Mouse (Mus musculus): ENCODE data around the gene Phf7. TPM values are rescaled to one million over a fixed set of nuclear protein-coding genes. Genes with fewer than 3 reads are reported as not detected.

Phf7 gene
- total RNA-seq, 2 experiments from 2014 or later, result 3.3 to 4.3 TPM

DNA sequence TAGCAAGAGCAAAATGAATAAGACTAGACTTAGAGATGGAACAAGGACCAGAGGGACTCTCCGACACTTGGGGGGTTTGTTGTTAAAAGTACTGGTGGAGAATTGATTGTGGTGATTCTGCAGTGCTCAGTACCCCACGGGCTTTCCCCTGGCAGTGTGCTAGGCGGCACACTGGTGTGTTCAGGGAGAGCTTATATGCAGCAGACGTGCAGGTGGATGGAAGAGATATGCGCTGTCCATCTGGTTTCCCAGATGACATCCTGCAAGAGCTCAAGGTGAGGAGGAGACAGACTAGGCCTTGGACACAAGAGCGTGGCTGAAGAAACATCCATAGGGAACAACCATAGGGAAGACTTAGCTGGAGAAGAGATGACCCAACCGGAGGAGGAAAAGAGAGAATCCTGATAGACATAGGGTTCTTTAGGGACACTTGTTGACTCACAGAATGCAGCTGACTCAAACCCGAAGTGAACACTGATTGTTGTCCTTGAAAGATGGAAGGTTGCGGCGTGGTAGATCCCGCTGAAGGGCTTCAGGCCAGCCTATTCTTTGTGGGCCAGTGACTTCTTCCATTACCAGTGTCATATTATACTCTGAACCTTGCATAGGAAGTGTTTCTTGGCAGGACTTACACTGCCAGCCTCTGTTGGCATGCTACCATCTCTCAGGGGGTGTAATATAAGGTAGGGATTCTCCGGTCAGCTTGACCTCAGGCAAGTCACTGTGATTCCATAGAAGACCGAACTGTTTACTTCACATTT, 43.9 kb downstream of the Phf7 start:
- peak overlapping the region; percentile 91 for H3K27ac ChIP-seq
- DNase-seq (ENCODE audit: extremely low spot score in 1 of 2, low spot score in 2 of 2), result no peak
- peak overlapping the region; percentile 84 for H3K4me3 ChIP-seq
- intact Hi-C loops (cut with DNase I), result loop anchor here (2.0 kb wide), 1 partner anchor 44 kb away; the partner anchor contains the start of genes Bap1 and Phf7
- TF ChIP-seq CTCF (IDR thresholded peaks at IDR 0.05), result no peak

DNA sequence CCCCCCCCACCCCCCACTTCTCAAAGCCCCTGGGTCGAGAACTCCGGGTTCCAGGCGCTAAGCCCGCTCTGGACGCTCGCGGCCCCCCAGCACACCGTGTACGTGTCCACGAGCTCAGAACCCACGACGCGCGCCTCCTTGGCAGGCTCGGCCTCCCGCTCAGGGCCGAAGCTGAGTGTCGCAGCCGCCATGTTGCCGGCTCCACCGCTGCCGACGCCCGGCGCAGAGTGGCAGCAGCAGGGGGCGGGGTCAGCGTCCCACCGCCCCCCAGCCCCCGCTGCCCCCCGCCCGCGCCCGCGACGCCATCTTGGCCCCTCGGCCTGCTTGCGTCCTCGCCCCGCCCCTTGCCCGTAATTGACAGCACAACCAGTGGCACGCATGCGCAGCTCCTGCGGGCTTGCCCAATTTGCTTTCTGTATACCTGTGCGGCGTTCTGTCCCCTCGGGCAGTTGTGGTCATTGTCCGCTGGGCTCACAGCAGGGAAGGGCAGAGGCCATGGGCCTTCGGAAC, 44.6 kb downstream of the Phf7 start:
- H3K27ac ChIP-seq, result peak overlapping the region; percentile 91
- DNase-seq (ENCODE audit: extremely low spot score in 1 of 2, low spot score in 2 of 2), result peak; percentile 92 to 94
- no peak for TF ChIP-seq CTCF (IDR thresholded peaks at IDR 0.05)
- intact Hi-C loops (cut with DNase I), result loop anchor here (1.0 to 2.0 kb wide), 2 partner anchors 44 to 130 kb away; partner anchors contain the start of genes Bap1, Capn7 and Phf7
- H3K4me3 ChIP-seq, result peak overlapping the region; percentile 84

GRCm38 (mm10) chr14:31205562-31206467, 45.3 kb downstream of the Phf7 start:
- TF ChIP-seq CTCF (IDR thresholded peaks at IDR 0.05), result no peak
- H3K4me3 ChIP-seq, result peak overlapping the region; percentile 84
- intact Hi-C loops (cut with DNase I), result loop anchor here (1.0 to 2.0 kb wide), 2 partner anchors 45 to 130 kb away; partner anchors contain the start of genes Bap1, Capn7 and Phf7
- peak overlapping the region; percentile 91 for H3K27ac ChIP-seq
- DNase-seq (ENCODE audit: extremely low spot score in 1 of 2, low spot score in 2 of 2), result peak; percentile 32 to 39

- H3K27ac ChIP-seq, result peak overlapping the region; percentile 91
- DNase-seq (ENCODE audit: extremely low spot score in 1 of 2, low spot score in 2 of 2), result no peak
- H3K4me3 ChIP-seq, result peak overlapping the region; percentile 84
- intact Hi-C loops (cut with DNase I), result no loop called here
- TF ChIP-seq CTCF (IDR thresholded peaks at IDR 0.05), result no peak
Measured at GRCm38 (mm10) chr14:31205244-31205561, 45.9 kb downstream of the Phf7 start.

DNA sequence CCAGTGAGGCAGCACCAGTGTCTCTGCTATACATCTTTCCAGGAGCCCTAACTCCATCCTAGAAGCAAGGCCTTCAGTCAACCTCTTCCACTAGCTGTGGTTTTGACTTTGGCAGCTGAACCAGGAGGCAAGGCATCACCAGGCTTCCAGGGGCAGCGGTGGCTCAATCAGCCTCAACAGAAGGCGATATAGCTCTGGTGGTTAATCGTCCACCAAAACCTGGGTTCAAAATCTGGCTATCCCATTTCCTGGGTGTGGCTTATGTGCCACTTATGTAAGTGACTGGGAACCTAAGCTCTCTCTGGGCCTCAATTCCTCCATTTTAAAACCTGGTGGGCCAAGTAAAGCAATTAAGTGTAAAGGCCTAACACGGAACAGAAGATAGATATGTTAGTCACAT, 46.3 kb downstream of the Phf7 start:
- Histone ChIP-seq H3K4me3 (peak overlapping the region; percentile 84), H3K27ac (peak overlapping the region; percentile 91)
- intact Hi-C loops (cut with DNase I), result no loop called here
- no peak for TF ChIP-seq CTCF (IDR thresholded peaks at IDR 0.05)
- no peak for DNase-seq (ENCODE audit: extremely low spot score in 1 of 2, low spot score in 2 of 2)

DNA sequence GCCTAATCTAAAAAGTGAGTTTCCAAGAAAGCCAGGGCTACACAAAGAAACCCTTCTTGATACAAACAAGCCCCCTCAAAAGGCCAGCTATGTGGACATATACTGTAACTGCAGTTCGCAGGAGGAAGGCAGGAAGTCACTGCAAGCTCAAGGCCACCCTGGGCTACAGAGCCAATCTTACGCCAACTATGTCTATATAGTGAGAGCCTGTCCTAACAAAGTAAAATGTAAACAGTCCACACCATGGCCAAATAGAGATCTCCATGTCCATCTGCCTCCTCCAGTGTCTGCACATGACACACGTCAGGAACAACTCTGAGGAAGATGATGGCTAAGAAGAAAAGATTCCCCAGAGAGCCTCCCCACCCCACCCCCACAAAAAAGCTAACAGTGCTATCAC, 51.1 kb downstream of the Phf7 start:
- TF ChIP-seq CTCF (IDR thresholded peaks at IDR 0.05), result no peak
- no peak overlapping the region for H3K4me3 ChIP-seq
- H3K27ac ChIP-seq, result no peak overlapping the region
- DNase-seq (ENCODE audit: extremely low spot score in 1 of 2, low spot score in 2 of 2), result no peak
- intact Hi-C loops (cut with DNase I), result no loop called here

DNA sequence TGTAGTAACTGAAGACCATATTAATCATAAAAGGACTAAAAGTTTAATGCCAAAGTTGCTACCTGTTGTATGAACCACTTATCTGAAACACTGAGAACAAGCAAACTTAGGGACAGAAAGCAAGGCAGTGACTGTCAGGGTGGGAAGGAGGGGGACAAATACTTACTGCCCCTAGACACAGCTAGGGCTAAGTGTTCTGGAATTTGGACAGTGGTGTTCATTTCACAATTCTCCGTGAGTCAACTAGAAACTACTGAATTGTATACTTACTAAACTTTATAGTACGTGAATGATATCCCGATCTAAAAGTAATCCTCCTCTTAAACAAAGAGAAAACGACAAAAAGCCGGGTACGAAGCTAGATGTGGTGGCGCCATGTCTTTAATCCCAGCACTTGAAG, 51.5 kb downstream of the Phf7 start:
- no peak for TF ChIP-seq CTCF (IDR thresholded peaks at IDR 0.05)
- DNase-seq (ENCODE audit: extremely low spot score in 1 of 2, low spot score in 2 of 2), result no peak
- Histone ChIP-seq H3K27ac (no peak overlapping the region), H3K4me3 (no peak overlapping the region)
- intact Hi-C loops (cut with DNase I), result loop anchor here (2.0 to 5.0 kb wide), 2 partner anchors 21 to 67 kb away; partner anchors contain the start of gene Nt5dc2

DNA sequence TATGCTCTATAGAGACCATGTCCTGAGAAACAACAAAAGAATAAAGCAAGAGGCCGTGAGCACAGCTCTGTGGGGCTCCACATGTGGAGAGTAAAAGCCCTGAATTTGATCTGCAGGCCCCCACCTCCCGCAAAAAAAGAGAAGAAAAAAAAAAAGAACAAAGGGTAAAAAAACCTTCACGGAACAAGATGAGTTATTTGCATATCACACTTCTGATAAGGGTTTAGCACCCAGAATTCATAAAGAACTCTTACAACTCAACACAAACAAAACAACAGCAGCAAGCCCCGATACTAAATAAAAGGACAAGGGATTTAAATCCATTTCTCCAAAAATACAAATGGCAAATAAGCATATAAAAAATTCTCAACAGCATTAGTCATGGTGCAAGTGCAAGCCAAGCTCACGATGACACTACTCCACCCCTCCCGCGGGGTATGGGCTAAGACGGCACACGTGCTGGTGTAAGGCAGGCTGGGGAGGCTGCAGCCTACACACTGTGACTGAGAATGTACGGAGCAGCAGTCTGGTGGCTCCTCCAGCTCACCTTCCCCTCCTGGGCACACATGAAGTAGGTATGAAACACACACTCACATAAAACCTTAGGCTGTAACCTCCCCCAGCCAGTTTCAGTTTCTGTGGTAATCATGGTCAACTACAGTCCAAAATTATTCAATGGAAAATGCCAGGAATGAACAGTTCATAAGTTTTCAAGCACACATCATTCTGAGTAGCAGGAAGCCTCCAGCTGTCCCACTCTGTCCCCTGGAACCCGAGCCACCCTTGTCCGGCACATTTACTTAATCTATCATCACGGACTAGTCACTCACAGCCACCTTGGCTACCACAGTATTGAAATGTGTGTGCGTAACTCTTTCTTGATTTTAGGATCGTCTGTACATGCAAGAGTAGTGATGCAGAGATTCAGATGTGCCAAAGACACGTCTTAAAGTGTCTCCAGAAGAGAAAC, 53.3 kb downstream of the Phf7 start:
- intact Hi-C loops (cut with DNase I), result loop anchor here (2.0 to 5.0 kb wide), 2 partner anchors 19 to 66 kb away; partner anchors contain the start of gene Nt5dc2

GRCm38 (mm10) chr14:31195968-31196367, 55.1 kb downstream of the Phf7 start:
- TF ChIP-seq CTCF (IDR thresholded peaks at IDR 0.05), result peak; percentile 73
- no peak overlapping the region for H3K4me3 ChIP-seq
- H3K27ac ChIP-seq, result no peak overlapping the region
- no peak for DNase-seq (ENCODE audit: extremely low spot score in 1 of 2, low spot score in 2 of 2)
- intact Hi-C loops (cut with DNase I), result loop anchor here (5.0 kb wide), 1 partner anchor 64 kb away; the partner anchor contains the start of gene Nt5dc2

More for the DNA sequence above, 53.3 kb downstream of the Phf7 start:
- TF ChIP-seq CTCF (IDR thresholded peaks at IDR 0.05), result no peak
- Histone ChIP-seq H3K27ac (no peak overlapping the region), H3K4me3 (no peak overlapping the region)
- peak; percentile 55 to 60 for DNase-seq (ENCODE audit: extremely low spot score in 1 of 2, low spot score in 2 of 2)

DNA sequence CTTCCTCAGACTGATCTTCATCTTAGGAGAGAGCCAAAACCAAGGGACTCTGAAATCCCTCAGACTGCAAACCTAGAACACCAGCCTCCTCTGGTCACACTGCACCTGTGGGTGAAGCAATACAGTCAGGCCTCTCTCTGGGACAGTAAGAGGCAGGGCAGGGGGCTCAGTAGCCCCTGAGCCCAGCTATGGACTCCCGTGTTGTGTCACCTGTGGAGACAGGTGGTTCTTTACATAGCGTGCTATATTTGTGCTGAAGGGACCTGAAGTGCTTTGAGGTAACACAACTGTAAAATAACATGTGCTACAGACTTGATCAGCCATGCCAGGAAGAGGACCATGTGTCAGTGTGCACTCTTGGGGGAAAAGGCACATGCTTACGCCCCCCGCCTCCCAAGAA, 55.6 kb downstream of the Phf7 start:
- no peak for TF ChIP-seq CTCF (IDR thresholded peaks at IDR 0.05)
- H3K4me3 ChIP-seq, result no peak overlapping the region
- H3K27ac ChIP-seq, result no peak overlapping the region
- intact Hi-C loops (cut with DNase I), result loop anchor here (5.0 kb wide), 1 partner anchor 63 kb away; the partner anchor contains the start of gene Nt5dc2
- no peak for DNase-seq (ENCODE audit: extremely low spot score in 1 of 2, low spot score in 2 of 2)

Measured in left cerebral cortex, adult 2 months (tissue).